Mouse (Mus musculus) olfactory bulb, adult 2 months (tissue): ENCODE data around the gene Bahd1.

Experiments used
- CTCF ChIP-seq: fragments of 200-500 bp; IDR thresholded peaks from 2 replicates; pipeline ENCODE4 v1.5.1; 2012; ENCODE audit warnings: low read depth, mild to moderate bottlenecking, low read length, moderate library complexity; ENCODE audit not compliant: insufficient read depth
- POLR2A ChIP-seq: fragments of 200-500 bp; IDR thresholded peaks from 2 replicates; pipeline ENCODE4 v1.6.1; 2012; ENCODE audit warnings: mild to moderate bottlenecking, low read depth, low read length, moderate library complexity; ENCODE audit not compliant: insufficient read depth

DNA sequence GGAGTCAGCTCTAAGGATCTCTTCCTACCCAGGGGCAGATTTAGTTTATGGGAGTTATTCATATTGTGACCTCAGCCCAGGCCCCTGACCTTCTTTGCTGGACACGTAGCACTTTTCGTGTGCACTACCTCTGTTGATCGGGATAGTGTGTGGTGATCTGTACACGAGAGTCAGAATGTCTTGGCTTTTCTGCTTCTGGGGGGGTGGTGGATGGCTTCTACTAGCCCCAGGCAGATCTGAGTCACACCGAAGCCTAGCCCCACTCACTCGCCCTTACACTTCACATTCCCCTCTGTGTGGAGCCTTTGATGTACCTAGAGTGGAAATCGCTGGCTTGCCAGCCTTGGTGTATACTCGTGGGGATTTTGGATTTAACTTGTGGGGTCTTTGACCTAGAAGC lies 12.5 kb downstream of the Bahd1 start:
- no peak for TF ChIP-seq CTCF
- TF ChIP-seq POLR2A, result no peak
